Mouse (Mus musculus): ENCODE data around the gene Reln. TPM values are rescaled to one million over a fixed set of nuclear protein-coding genes. Genes with fewer than 3 reads are reported as not detected.

The Reln gene
- polyA plus RNA-seq, 1 experiment from 2014 or later = 14.5 TPM

GRCm38 (mm10) chr5:21920310-21920709 lies 424.2 kb downstream of the Reln start:
- H3K36me3 ChIP-seq (ENCODE audit: insufficient read depth, low read length) = no peaks in the 10 kb centered on the region
- ATAC-seq (replicated peaks; ENCODE audit: low FRiP score, low read depth) (no peak), DNase-seq (ENCODE audit: low spot score) (no peak)
- H3K27ac ChIP-seq = no peak overlapping the region
- H3K4me1 ChIP-seq (replicated peaks; ENCODE audit: insufficient read depth, low read length) = no peaks in the 10 kb centered on the region
- WGBS = 61% methylated on average over 6 of the region's 6 CpGs
- no peak overlapping the region for H3K4me2 ChIP-seq (ENCODE audit: low read length)
- no peak for TF ChIP-seq CTCF (IDR thresholded peaks at IDR 0.05; ENCODE audit: low read depth)
- no peak overlapping the region for H3K4me3 ChIP-seq (replicated peaks; ENCODE audit: low read depth, low read length)
- no peaks in the 10 kb centered on the region for H3K9me3 ChIP-seq (replicated peaks; ENCODE audit: low read length)
- H3K27me3 ChIP-seq (ENCODE audit: insufficient read depth, low read length) = no peaks in the 10 kb centered on the region
- no peak overlapping the region for H3K9ac ChIP-seq (ENCODE audit: low read depth, low read length)

- no peaks in the 10 kb centered on the region for H3K36me3 ChIP-seq (ENCODE audit: insufficient read depth, low read length)
- H3K4me3 ChIP-seq (replicated peaks; ENCODE audit: low read depth, low read length) = no peak overlapping the region
- H3K27ac ChIP-seq = no peak overlapping the region
- no peak overlapping the region for H3K4me2 ChIP-seq (ENCODE audit: low read length)
- no peaks in the 10 kb centered on the region for H3K4me1 ChIP-seq (replicated peaks; ENCODE audit: insufficient read depth, low read length)
- no peaks in the 10 kb centered on the region for H3K9me3 ChIP-seq (replicated peaks; ENCODE audit: low read length)
- ATAC-seq (replicated peaks; ENCODE audit: low FRiP score, low read depth) (no peak), DNase-seq (ENCODE audit: low spot score) (peak; percentile 6)
- WGBS = 37% methylated on average over 4 of the region's 4 CpGs
- no peak overlapping the region for H3K9ac ChIP-seq (ENCODE audit: low read depth, low read length)
- TF ChIP-seq CTCF (IDR thresholded peaks at IDR 0.05; ENCODE audit: low read depth) = no peak
- no peaks in the 10 kb centered on the region for H3K27me3 ChIP-seq (ENCODE audit: insufficient read depth, low read length)
Measured at GRCm38 (mm10) chr5:21919281-21919780, 425.2 kb downstream of the Reln start.

- Histone ChIP-seq H3K9me3 (replicated peaks; ENCODE audit: low read length) (no peaks in the 10 kb centered on the region), H3K27me3 (ENCODE audit: insufficient read depth, low read length) (no peaks in the 10 kb centered on the region), H3K4me1 (replicated peaks; ENCODE audit: insufficient read depth, low read length) (no peaks in the 10 kb centered on the region), H3K4me3 (replicated peaks; ENCODE audit: low read depth, low read length) (no peak overlapping the region), H3K4me2 (ENCODE audit: low read length) (no peak overlapping the region), H3K36me3 (ENCODE audit: insufficient read depth, low read length) (no peaks in the 10 kb centered on the region), H3K27ac (no peak overlapping the region), H3K9ac (ENCODE audit: low read depth, low read length) (no peak overlapping the region)
- ATAC-seq (replicated peaks; ENCODE audit: low FRiP score, low read depth) (no peak), DNase-seq (ENCODE audit: low spot score) (no peak)
- peak; percentile 49 for TF ChIP-seq CTCF (IDR thresholded peaks at IDR 0.05; ENCODE audit: low read depth)
Measured at GRCm38 (mm10) chr5:21915973-21916372, 428.5 kb downstream of the Reln start.

GRCm38 (mm10) chr5:21914776-21915175 lies 429.7 kb downstream of the Reln start:
- no peak overlapping the region for H3K9ac ChIP-seq (ENCODE audit: low read depth, low read length)
- H3K4me1 ChIP-seq (replicated peaks; ENCODE audit: insufficient read depth, low read length) = no peaks in the 10 kb centered on the region
- WGBS = 63% methylated on average over 3 of the region's 3 CpGs
- no peak for TF ChIP-seq CTCF (IDR thresholded peaks at IDR 0.05; ENCODE audit: low read depth)
- H3K27me3 ChIP-seq (ENCODE audit: insufficient read depth, low read length) = no peaks in the 10 kb centered on the region
- no peak for ATAC-seq (replicated peaks; ENCODE audit: low FRiP score, low read depth)
- H3K9me3 ChIP-seq (replicated peaks; ENCODE audit: low read length) = no peaks in the 10 kb centered on the region
- no peak overlapping the region for H3K4me2 ChIP-seq (ENCODE audit: low read length)
- H3K4me3 ChIP-seq (replicated peaks; ENCODE audit: low read depth, low read length) = no peak overlapping the region
- DNase-seq (ENCODE audit: low spot score) = no peak
- no peak overlapping the region for H3K27ac ChIP-seq
- no peaks in the 10 kb centered on the region for H3K36me3 ChIP-seq (ENCODE audit: insufficient read depth, low read length)

- Histone ChIP-seq H3K27ac (no peak overlapping the region), H3K27me3 (ENCODE audit: insufficient read depth, low read length) (no peaks in the 10 kb centered on the region), H3K4me3 (replicated peaks; ENCODE audit: low read depth, low read length) (no peak overlapping the region), H3K9me3 (replicated peaks; ENCODE audit: low read length) (no peaks in the 10 kb centered on the region), H3K36me3 (ENCODE audit: insufficient read depth, low read length) (no peaks in the 10 kb centered on the region), H3K4me2 (ENCODE audit: low read length) (no peak overlapping the region), H3K4me1 (replicated peaks; ENCODE audit: insufficient read depth, low read length) (no peaks in the 10 kb centered on the region), H3K9ac (ENCODE audit: low read depth, low read length) (no peak overlapping the region)
- TF ChIP-seq CTCF (IDR thresholded peaks at IDR 0.05; ENCODE audit: low read depth) = no peak
- ATAC-seq (replicated peaks; ENCODE audit: low FRiP score, low read depth) (no peak), DNase-seq (ENCODE audit: low spot score) (no peak)
- WGBS = 75% methylated on average over 23 of the region's 23 CpGs
Measured at GRCm38 (mm10) chr5:21912835-21913530, 431.5 kb downstream of the Reln start.

- Histone ChIP-seq H3K36me3 (ENCODE audit: insufficient read depth, low read length) (no peaks in the 10 kb centered on the region), H3K9me3 (replicated peaks; ENCODE audit: low read length) (no peaks in the 10 kb centered on the region), H3K9ac (ENCODE audit: low read depth, low read length) (no peak overlapping the region), H3K27ac (no peak overlapping the region), H3K4me2 (ENCODE audit: low read length) (no peak overlapping the region), H3K4me3 (replicated peaks; ENCODE audit: low read depth, low read length) (no peak overlapping the region), H3K27me3 (ENCODE audit: insufficient read depth, low read length) (no peaks in the 10 kb centered on the region), H3K4me1 (replicated peaks; ENCODE audit: insufficient read depth, low read length) (no peaks in the 10 kb centered on the region)
- TF ChIP-seq CTCF (IDR thresholded peaks at IDR 0.05; ENCODE audit: low read depth) = no peak
- 90% methylated on average over 12 of the region's 12 CpGs for WGBS
- DNase-seq (ENCODE audit: low spot score) (no peak), ATAC-seq (replicated peaks; ENCODE audit: low FRiP score, low read depth) (no peak)
Measured at GRCm38 (mm10) chr5:21910726-21911125, 433.8 kb downstream of the Reln start.

- Histone ChIP-seq H3K9ac (ENCODE audit: low read depth, low read length) (no peak overlapping the region), H3K27me3 (ENCODE audit: insufficient read depth, low read length) (no peaks in the 10 kb centered on the region), H3K4me1 (replicated peaks; ENCODE audit: insufficient read depth, low read length) (no peaks in the 10 kb centered on the region), H3K27ac (no peak overlapping the region), H3K4me3 (replicated peaks; ENCODE audit: low read depth, low read length) (no peak overlapping the region), H3K36me3 (ENCODE audit: insufficient read depth, low read length) (no peaks in the 10 kb centered on the region), H3K4me2 (ENCODE audit: low read length) (no peak overlapping the region), H3K9me3 (replicated peaks; ENCODE audit: low read length) (no peaks in the 10 kb centered on the region)
- no peak for DNase-seq (ENCODE audit: low spot score)
- WGBS = 68% methylated on average over 3 of the region's 3 CpGs
- no peak for TF ChIP-seq CTCF (IDR thresholded peaks at IDR 0.05; ENCODE audit: low read depth)
- no peak for ATAC-seq (replicated peaks; ENCODE audit: low FRiP score, low read depth)
Measured at GRCm38 (mm10) chr5:21909713-21910112, 434.8 kb downstream of the Reln start.

Data from kidney, postnatal 0 days (tissue).